Mouse (Mus musculus) layer of hippocampus, adult 2 months (tissue): Measurements from ENCODE around the gene Dnase1l2. TPM values are rescaled to one million over a fixed set of nuclear protein-coding genes. Genes with fewer than 3 reads are reported as not detected.
"Not testable (repeated sequence)": the region's sequence is repeated elsewhere in the genome, so short reads cannot be mapped to it uniquely, and the experiment has no call there.

Experiments used
- DNase-seq, 2 experiments: peaks; one replicate each; pipeline ENCODE4 v3.0.0; 2022; ENCODE audit warnings: low spot score in 2 of 2
- H3K27ac ChIP-seq: fragments of 200-600 bp; 2 replicates; pipeline ENCODE4 v1.8.1; 2022
- H3K4me3 ChIP-seq: fragments of 200-600 bp; 2 replicates; pipeline ENCODE4 v1.8.1; 2022; ENCODE audit warnings: mild to moderate bottlenecking
- CTCF ChIP-seq: fragments of 200-600 bp; conservative IDR thresholded peaks from 2 replicates; pipeline ENCODE4 v1.8.1; 2022; ENCODE audit warnings: antibody characterized with exemption, mild to moderate bottlenecking, moderate library complexity
- total RNA-seq, 2 experiments: library from RNA; stranded (reverse); gene quantifications; 2 replicates each; pipeline ENCODE4 v1.2.3; 2021

Dnase1l2 gene
- total RNA-seq, 2 experiments from 2014 or later: 5.4 to 10.7 TPM

- no peak overlapping the region for H3K4me3 ChIP-seq
- no peak for TF ChIP-seq CTCF
- no peak overlapping the region for H3K27ac ChIP-seq
- no peak for DNase-seq
Measured at GRCm38 (mm10) chr17:24443409-24443808, 504 bp upstream of the Dnase1l2 start.

- Histone ChIP-seq H3K4me3 (no peak overlapping the region), H3K27ac (no peak overlapping the region)
- no peak for DNase-seq
- no peak for TF ChIP-seq CTCF
Measured at GRCm38 (mm10) chr17:24442107-24442506, 798 bp downstream of the Dnase1l2 start.

GRCm38 (mm10) chr17:24441148-24441547, 1.8 kb downstream of the Dnase1l2 start:
- no peak overlapping the region for H3K27ac ChIP-seq

GRCm38 (mm10) chr17:24440377-24440776, 2.5 kb downstream of the Dnase1l2 start:
- no peak overlapping the region for H3K4me3 ChIP-seq
- no peak overlapping the region for H3K27ac ChIP-seq
- TF ChIP-seq CTCF: no peak
- DNase-seq: no peak

More at GRCm38 (mm10) chr17:24441148-24441547, 1.8 kb downstream of the Dnase1l2 start:
- no peak for DNase-seq
- H3K4me3 ChIP-seq: no peak overlapping the region
- peak; percentile 50 for TF ChIP-seq CTCF

- H3K27ac ChIP-seq: no peak overlapping the region
- DNase-seq: no peak
- peak; percentile 92 for TF ChIP-seq CTCF
- no peak overlapping the region for H3K4me3 ChIP-seq
Measured at GRCm38 (mm10) chr17:24437016-24437415, 5.9 kb downstream of the Dnase1l2 start.

GRCm38 (mm10) chr17:24429201-24429983, 13.5 kb downstream of the Dnase1l2 start:
- H3K4me3 ChIP-seq: peak overlapping the region; percentile 26; the same call in 1 of the 2 replicates
- peak overlapping the region; percentile 82 for H3K27ac ChIP-seq
- no peak for TF ChIP-seq CTCF
- no peak for DNase-seq

- H3K4me3 ChIP-seq: peak overlapping the region; percentile 71
- peak overlapping the region; percentile 93 for H3K27ac ChIP-seq
- no peak for DNase-seq
- no peak for TF ChIP-seq CTCF
Measured at GRCm38 (mm10) chr17:24427170-24427557, 15.7 kb downstream of the Dnase1l2 start.

GRCm38 (mm10) chr17:24426471-24427169, 16.3 kb downstream of the Dnase1l2 start, which contains the start of gene Eci1:
Gene Eci1 (plus strand): TSS chr17:24426641.
- no peak for TF ChIP-seq CTCF
- peak within 1 kb of the TSS; percentile 93 for H3K27ac ChIP-seq
- peak; percentile 87 to 94 for DNase-seq
- H3K4me3 ChIP-seq: peak within 1 kb of the TSS; percentile 71

- no peak for DNase-seq
- Histone ChIP-seq H3K4me3 (peak overlapping the region; percentile 71; the same call in 1 of the 2 replicates), H3K27ac (peak overlapping the region; percentile 93)
- no peak for TF ChIP-seq CTCF
Measured at GRCm38 (mm10) chr17:24425905-24426304, 17.0 kb downstream of the Dnase1l2 start.

- not testable (repeated sequence) for H3K4me3 ChIP-seq, H3K27ac ChIP-seq, DNase-seq
Measured at GRCm38 (mm10) chr17:24425326-24425725, 17.6 kb downstream of the Dnase1l2 start.

GRCm38 (mm10) chr17:24424489-24424888, 18.4 kb downstream of the Dnase1l2 start:
- no peak for TF ChIP-seq CTCF
- H3K4me3 ChIP-seq: no peak overlapping the region
- no peak for DNase-seq

GRCm38 (mm10) chr17:24423114-24423513, 19.8 kb downstream of the Dnase1l2 start:
- Histone ChIP-seq H3K27ac (no peak overlapping the region), H3K4me3 (no peak overlapping the region)
- no peak for TF ChIP-seq CTCF
- no peak for DNase-seq

More at GRCm38 (mm10) chr17:24424489-24424888, 18.4 kb downstream of the Dnase1l2 start:
- no peak overlapping the region for H3K27ac ChIP-seq

GRCm38 (mm10) chr17:24416051-24416652, 26.8 kb downstream of the Dnase1l2 start:
- no peak for DNase-seq
- H3K4me3 ChIP-seq: peak overlapping the region; percentile 94
- TF ChIP-seq CTCF: no peak
- no peak overlapping the region for H3K27ac ChIP-seq
